Mouse (Mus musculus) cerebellum, postnatal 25 days (tissue): ENCODE results near the gene Fam83e.

Experiments
- DNase-seq, 2 experiments: peaks; one replicate each; pipeline ENCODE4 v3.0.0; 2021; ENCODE audit warnings: mixed read lengths in 2 of 2

The Fam83e gene

GRCm38 (mm10) chr7:45702316-45702715, 18.7 kb upstream of the Fam83e start:
- no peak for DNase-seq

GRCm38 (mm10) chr7:45702809-45703520, 18.0 kb upstream of the Fam83e start:
- DNase-seq, result peak in 1 of 2 experiments; percentile 25

- no peak for DNase-seq
Observed at GRCm38 (mm10) chr7:45703521-45704033, 17.4 kb upstream of the Fam83e start.

- peak; percentile 79 to 85 for DNase-seq
Observed at GRCm38 (mm10) chr7:45704046-45704559, 16.9 kb upstream of the Fam83e start.

- DNase-seq, result peak; percentile 97 to 98
Observed at GRCm38 (mm10) chr7:45704730-45705442, 16.1 kb upstream of the Fam83e start, which contains the start of gene Dbp. Gene Dbp, plus strand, starts transcription at chr7:45705088.

- no peak for DNase-seq
Observed at GRCm38 (mm10) chr7:45705443-45705864, 15.6 kb upstream of the Fam83e start.

GRCm38 (mm10) chr7:45705873-45706281, 15.1 kb upstream of the Fam83e start:
- peak; percentile 83 to 85 for DNase-seq

- peak; percentile 89 to 95 for DNase-seq
Observed at GRCm38 (mm10) chr7:45706721-45707241, 14.2 kb upstream of the Fam83e start.

GRCm38 (mm10) chr7:45707375-45707967, 13.5 kb upstream of the Fam83e start:
- peak; percentile 98 for DNase-seq

- DNase-seq, result peak in 1 of 2 experiments; percentile 52
Observed at GRCm38 (mm10) chr7:45708221-45708761, 12.7 kb upstream of the Fam83e start.

- peak in 1 of 2 experiments; percentile 38 for DNase-seq
Observed at GRCm38 (mm10) chr7:45709036-45709435, 12.0 kb upstream of the Fam83e start.

- DNase-seq, result peak in 1 of 2 experiments; percentile 46
Observed at GRCm38 (mm10) chr7:45709677-45710355, 11.2 kb upstream of the Fam83e start.

- DNase-seq, result no peak
Observed at GRCm38 (mm10) chr7:45710477-45711191, 10.4 kb upstream of the Fam83e start.

- peak in 1 of 2 experiments; percentile 52 for DNase-seq
Observed at GRCm38 (mm10) chr7:45711316-45712021, 9.5 kb upstream of the Fam83e start.

- peak; percentile 45 to 58 for DNase-seq
Observed at GRCm38 (mm10) chr7:45712022-45712757, 8.8 kb upstream of the Fam83e start.

- DNase-seq, result peak in 1 of 2 experiments; percentile 51
Observed at GRCm38 (mm10) chr7:45713396-45713795, 7.6 kb upstream of the Fam83e start.

GRCm38 (mm10) chr7:45713881-45714520, 7.0 kb upstream of the Fam83e start:
- DNase-seq, result no peak

GRCm38 (mm10) chr7:45714630-45715089, 6.4 kb upstream of the Fam83e start:
- no peak for DNase-seq

GRCm38 (mm10) chr7:45715090-45715708, 5.8 kb upstream of the Fam83e start, which contains the start of gene Rpl18:
Gene Rpl18, plus strand, starts transcription at chr7:45715457.
- peak; percentile 97 to 99 for DNase-seq
